Mouse (Mus musculus) thymus, postnatal 36 days (tissue): ENCODE results near the gene Vmn1r53.
"Not testable (repeated sequence)": the region's sequence is repeated elsewhere in the genome, so short reads cannot be mapped to it uniquely, and the experiment has no call there.

Source experiments
- DNase-seq, 2 experiments: peaks; one replicate each; pipeline ENCODE4 v3.0.0; 2022; ENCODE audit warnings: mixed read lengths in 2 of 2

The Vmn1r53 gene

DNA sequence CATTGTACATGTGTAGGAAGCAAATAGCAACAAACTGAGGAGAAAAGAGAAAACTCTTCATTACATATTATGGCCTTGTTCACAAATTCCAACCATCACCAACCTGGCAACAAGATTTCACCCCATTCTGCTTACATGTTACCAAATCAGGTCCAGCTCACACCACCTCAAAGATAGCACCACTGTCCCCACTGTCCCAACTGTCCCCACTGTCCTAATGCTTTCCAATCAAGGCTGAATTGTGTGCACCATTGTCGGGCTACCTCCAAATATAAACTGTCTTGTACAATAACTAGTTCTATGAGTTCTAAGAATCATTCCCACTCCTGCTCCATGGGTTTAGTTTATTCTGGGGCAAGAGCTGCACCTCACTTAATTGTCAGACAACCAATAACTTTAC is at the start of gene Vmn1r53:
Vmn1r53 (minus strand) TSS at position 101 of the 400 bp plus-strand sequence.
- DNase-seq, result no peak

DNA sequence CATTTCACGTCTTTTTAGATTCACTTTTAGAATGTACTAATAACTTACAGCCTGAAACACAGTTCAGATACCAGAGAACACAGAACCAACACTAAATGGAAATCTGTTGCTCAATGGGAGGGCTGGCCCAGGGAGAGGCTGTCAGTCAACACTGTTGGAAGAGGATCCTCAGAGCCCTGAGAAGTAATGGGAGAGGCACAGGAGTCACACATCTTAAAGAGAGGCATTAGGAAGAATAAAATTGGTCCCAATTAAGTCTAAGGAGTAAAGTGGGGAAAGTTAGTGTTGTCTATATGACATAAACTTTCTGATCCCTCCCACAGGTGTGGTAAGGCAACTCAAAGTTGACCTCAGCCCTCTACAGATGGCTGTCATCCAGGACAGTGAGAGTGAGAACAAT is 21.8 kb upstream of the Vmn1r53 start, which contains the start of gene Vmn1r54:
Vmn1r54 (plus strand) TSS at position 301 of the 400 bp plus-strand sequence.
- DNase-seq, result no peak

DNA sequence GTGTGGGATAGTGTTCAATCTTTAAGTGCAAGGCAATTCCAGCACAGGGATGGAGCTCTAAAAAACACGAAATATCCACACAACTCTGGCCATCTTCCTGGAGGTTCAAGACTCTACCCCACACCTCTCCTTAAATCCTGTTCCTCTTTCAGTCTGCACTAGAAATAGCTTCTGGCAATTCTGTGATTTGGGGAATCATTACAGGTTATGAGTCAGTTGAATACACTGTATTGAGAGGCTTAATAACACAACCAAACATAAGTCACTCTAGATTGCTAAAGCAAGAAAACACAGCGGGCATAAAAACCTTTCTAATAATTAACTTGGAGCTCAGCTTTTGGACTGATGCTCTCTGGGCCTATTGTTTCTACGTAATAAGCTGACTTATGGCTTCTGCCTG is 19.8 kb upstream of the Vmn1r53 start:
- no peak for DNase-seq

DNA sequence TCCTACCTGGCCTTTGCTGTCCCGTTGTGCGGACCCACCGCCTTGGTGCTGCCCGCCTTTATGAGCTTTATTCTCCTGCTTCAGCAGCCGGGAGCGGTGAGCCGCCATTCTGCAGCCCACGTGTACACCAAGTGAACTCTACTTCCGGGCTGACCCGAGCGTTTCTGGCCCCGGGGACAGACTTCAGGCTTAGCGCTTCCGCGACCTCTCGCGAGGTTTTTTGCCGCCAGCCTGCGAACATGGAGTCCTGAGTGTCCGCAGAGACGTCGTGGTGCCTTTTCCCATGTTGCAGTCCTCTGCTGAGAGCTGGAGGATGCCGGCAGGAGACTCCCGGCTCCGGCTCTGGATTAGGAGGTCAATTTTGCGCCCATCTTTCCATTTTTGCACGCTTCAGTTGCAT is 8.4 kb upstream of the Vmn1r53 start:
- no peak for DNase-seq

DNA sequence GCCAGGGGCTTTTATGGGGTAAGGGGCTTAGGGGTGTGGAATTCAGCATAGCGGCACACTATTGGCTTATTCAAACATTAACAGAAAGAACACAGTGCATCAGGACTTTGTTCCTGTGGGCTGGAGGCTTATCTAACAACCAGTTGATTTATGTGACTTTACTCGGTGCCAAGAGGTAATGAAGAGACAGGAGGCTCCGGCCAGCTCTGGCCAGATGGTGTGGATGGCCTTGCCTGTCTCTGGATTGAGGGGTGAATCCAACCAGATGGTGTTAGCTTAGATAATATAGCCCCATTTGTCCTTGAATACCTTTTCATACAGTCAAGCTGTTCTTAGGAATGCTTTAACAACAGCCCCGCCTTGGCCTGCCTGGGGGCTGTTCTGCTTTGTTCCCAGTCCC is 7.9 kb upstream of the Vmn1r53 start:
- DNase-seq, result not testable (repeated sequence)

DNA sequence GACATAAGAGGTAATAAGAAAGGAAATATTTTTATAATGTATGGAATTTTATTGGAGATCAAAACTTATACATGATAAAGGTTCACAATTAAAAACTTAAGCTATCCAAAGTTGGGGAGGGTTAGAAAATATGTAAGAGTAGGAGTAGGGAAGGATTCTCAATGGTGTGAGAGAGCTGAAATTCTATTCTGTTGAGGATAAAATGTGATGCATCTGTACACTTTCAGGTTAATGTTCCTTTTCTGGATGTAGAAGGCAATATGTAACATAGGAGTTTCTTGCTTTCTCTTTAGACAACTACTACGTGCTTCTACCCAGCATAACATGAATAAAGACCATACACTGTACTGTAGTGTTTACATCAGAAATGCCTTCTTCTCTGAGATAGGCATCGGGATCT is 21.7 kb downstream of the Vmn1r53 start, which contains the start of gene V1ra8:
V1ra8 (plus strand) TSS at position 301 of the 400 bp plus-strand sequence.
- DNase-seq, result not testable (repeated sequence)

DNA sequence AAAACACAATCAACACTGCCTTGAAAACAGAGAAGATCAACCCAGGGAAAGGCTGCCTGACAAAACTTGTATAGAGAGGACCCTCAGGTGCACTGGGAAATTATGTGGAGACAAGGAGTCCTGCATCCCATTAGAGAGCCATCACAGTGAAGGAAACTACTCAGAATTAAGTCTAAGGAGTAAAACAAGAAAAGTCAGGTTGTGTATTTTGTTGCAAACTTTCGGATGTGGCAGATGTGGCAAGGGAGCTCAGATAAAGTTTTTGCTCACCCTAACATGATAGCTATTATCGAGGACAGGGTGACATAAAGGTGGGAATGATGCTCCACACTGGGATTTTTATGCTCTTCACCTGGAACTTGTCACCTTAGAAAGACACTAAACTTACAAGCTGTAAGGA is 49.7 kb downstream of the Vmn1r53 start, which contains the start of gene Vmn1r52:
Vmn1r52 (plus strand) TSS at position 301 of the 400 bp plus-strand sequence.
- no peak for DNase-seq
